Mouse (Mus musculus): ENCODE results near the gene Tfe3. TPM values are rescaled to one million over a fixed set of nuclear protein-coding genes. Genes with fewer than 3 reads are reported as not detected.
"Not testable (repeated sequence)": the region's sequence is repeated elsewhere in the genome, so short reads cannot be mapped to it uniquely, and the experiment has no call there.

Tfe3 gene
- total and polyA plus RNA-seq, 2 experiments from 2014 or later = 20.1 to 20.4 TPM

DNA sequence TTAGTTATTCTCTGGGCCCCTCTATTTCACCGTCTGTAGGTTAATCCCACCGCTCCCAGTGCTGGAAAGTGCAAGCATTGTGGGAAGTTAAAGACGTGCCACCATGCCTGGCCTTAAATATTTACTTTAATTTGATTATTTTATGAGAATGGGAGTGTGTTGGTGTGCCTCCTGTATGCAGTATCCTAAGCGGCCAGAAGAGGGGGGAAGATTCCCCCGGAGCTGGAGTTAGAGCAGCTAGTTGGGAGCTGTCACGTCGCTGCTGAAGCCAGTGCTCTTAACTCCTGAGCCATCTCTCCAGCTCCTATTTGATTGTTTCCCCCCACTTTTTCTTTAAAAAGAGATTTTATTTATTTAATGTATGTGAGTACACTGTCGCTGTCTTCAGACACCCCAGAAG, 52.7 kb downstream of the Tfe3 start:
- not testable (repeated sequence) for H3K9me3 ChIP-seq (ENCODE audit: low read length); H3K27ac ChIP-seq (ENCODE audit: low read depth, low read length); H3K27me3 ChIP-seq (ENCODE audit: insufficient read depth, low read length); H3K4me2 ChIP-seq (ENCODE audit: low read depth); H3K4me3 ChIP-seq (ENCODE audit: low read depth, low read length); H3K4me1 ChIP-seq (ENCODE audit: insufficient read depth); H3K9ac ChIP-seq
- DNase-seq = peak; percentile 17
- H3K36me3 ChIP-seq (ENCODE audit: insufficient read depth) = peaks cover 19% of the 10 kb centered on the region
- WGBS = 56% methylated on average over 8 of the region's 8 CpGs
- peak; percentile 69; the same call in 1 of the 2 replicates for ATAC-seq
- TF ChIP-seq CTCF (IDR thresholded peaks at IDR 0.05; ENCODE audit: low read depth) = peak; percentile 39

DNA sequence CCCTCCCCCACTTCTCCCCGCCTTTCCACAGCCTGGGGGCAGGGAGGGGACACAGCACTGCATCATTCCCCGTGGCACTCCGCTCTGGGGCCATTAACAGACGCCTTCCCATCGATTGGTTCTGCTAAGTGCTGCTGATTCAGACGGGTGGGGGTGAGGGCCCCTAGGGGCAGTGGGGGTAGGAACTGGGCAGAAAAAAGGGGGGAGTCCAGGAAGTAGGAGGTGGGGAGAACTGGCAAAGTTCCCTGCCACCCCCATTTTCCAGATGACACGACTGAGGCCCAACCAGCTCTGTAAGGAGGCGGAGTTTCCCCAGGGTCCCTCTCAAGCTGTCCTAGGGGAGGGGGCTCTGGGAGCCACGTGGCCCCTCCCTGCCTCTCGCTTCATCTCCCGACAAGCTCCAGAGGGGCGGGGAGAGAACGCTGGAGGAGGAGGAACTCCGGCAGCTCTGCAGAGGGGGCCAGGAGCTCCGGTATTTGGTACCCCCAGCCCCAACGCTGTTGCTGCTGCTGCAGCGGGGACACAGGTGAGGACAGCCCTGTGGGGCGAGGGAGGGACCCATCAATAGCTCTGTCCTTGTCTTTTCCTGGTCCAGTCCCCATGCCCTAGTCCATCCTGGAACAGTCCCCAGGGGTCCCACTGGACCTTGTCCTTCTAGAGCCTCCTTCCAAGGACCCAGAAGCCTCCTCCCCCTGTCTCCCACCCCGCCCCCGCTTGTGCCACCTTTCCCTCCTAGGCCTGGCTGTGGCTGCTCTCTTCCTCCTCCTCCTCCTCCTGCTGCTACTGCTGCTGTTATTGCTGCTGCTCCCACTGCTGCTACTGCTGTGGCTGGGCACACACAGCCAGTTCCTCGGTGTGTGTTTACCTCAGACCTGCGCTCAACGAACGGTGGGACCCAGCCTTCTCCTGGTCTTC, 59.8 kb downstream of the Tfe3 start, which contains the start of gene Kcnd1:
TSS of gene Kcnd1 (plus strand) at position 425 of the 915 bp plus-strand sequence.
- no peak for TF ChIP-seq CTCF (IDR thresholded peaks at IDR 0.05; ENCODE audit: low read depth)
- Histone ChIP-seq H3K4me1 (ENCODE audit: insufficient read depth) (no peaks in the 10 kb centered on the region), H3K36me3 (ENCODE audit: insufficient read depth) (0 out of 2 replicates have a peak, but pooled peaks cover 11% of the 10 kb centered on the region), H3K4me2 (ENCODE audit: low read depth) (peak within 1 kb of the TSS; percentile 52), H3K9ac (peak within 1 kb of the TSS; percentile 45), H3K4me3 (ENCODE audit: low read depth, low read length) (peak within 1 kb of the TSS; percentile 42), H3K27ac (ENCODE audit: low read depth, low read length) (no peak within 1 kb of the TSS), H3K9me3 (ENCODE audit: low read length) (no peaks in the 10 kb centered on the region), H3K27me3 (ENCODE audit: insufficient read depth, low read length) (no peaks in the 10 kb centered on the region)
- WGBS = 31% methylated on average over 17 of the region's 24 CpGs
- peak; percentile 50 for DNase-seq
- peak; percentile 87 for ATAC-seq

MicroRNAs encoded within 50 kb of the gene (microRNA counts, 519-probe panel; counts per million panel counts)
- 4,324 counts per million, percentile 52 among the panel's probes with 10 or more counts for microRNA mmu-miR-1198

Small RNA genes lying within 50 kb of the gene (microRNA-seq; reads per million reads assigned to microRNA genes)
- gene Mir1198 = 35.9 to 39.4 reads per million in 2 experiments

Other genes with a start within 250 kb of the Tfe3 start
- gene Foxp3, start 188.9 kb upstream of the Tfe3 start, total RNA-seq (2014; rRNA removed) = 0.23 TPM in 1 of 2 replicates, not detected in the other
- 0.11 and 0.23 TPM in 2 replicates for gene Foxp3, start 188.9 kb upstream of the Tfe3 start, polyA plus RNA-seq (2015; fragmentation: Nextera tagmentation; extraction: Ambion mirVana)
- 15.5 and 23.7 TPM in 2 replicates for gene Ppp1r3f, start 188.3 kb upstream of the Tfe3 start, total RNA-seq (2014; rRNA removed)
- 4.6 and 7.3 TPM in 2 replicates for gene Ppp1r3f, start 188.3 kb upstream of the Tfe3 start, polyA plus RNA-seq (2015; fragmentation: Nextera tagmentation; extraction: Ambion mirVana)
- gene Ccdc22, start 157.0 kb upstream of the Tfe3 start, total RNA-seq (2014; rRNA removed) = 36.4 and 36.7 TPM in 2 replicates
- gene Ccdc22, start 157.0 kb upstream of the Tfe3 start, polyA plus RNA-seq (2015; fragmentation: Nextera tagmentation; extraction: Ambion mirVana) = 25.8 and 27.5 TPM in 2 replicates
- 0.10 and 0.23 TPM in 2 replicates for gene Cacna1f, start 155.5 kb upstream of the Tfe3 start, total RNA-seq (2014; rRNA removed)
- 0.06 and 0.10 TPM in 2 replicates for gene Cacna1f, start 155.5 kb upstream of the Tfe3 start, polyA plus RNA-seq (2015; fragmentation: Nextera tagmentation; extraction: Ambion mirVana)
- 321 and 330 TPM in 2 replicates for gene Syp, start 124.1 kb upstream of the Tfe3 start, total RNA-seq (2014; rRNA removed)
- 190 and 242 TPM in 2 replicates for gene Syp, start 124.1 kb upstream of the Tfe3 start, polyA plus RNA-seq (2015; fragmentation: Nextera tagmentation; extraction: Ambion mirVana)
- gene Prickle3, start 105.3 kb upstream of the Tfe3 start, total RNA-seq (2014; rRNA removed) = 1.2 TPM in 2 replicates
- 1.0 and 1.5 TPM in 2 replicates for gene Prickle3, start 105.3 kb upstream of the Tfe3 start, polyA plus RNA-seq (2015; fragmentation: Nextera tagmentation; extraction: Ambion mirVana)
- 15.7 and 24.3 TPM in 2 replicates for gene Plp2, start 91.2 kb upstream of the Tfe3 start, total RNA-seq (2014; rRNA removed)
- gene Plp2, start 91.2 kb upstream of the Tfe3 start, polyA plus RNA-seq (2015; fragmentation: Nextera tagmentation; extraction: Ambion mirVana) = 37.3 and 38.3 TPM in 2 replicates
- 0.15 TPM in 1 of 2 replicates, not detected in the other for gene Magix, start 81.3 kb upstream of the Tfe3 start, total RNA-seq (2014; rRNA removed)
- gene Magix, start 81.3 kb upstream of the Tfe3 start, polyA plus RNA-seq (2015; fragmentation: Nextera tagmentation; extraction: Ambion mirVana) = 0.21 and 0.22 TPM in 2 replicates
- 15.9 and 21.0 TPM in 2 replicates for gene Gpkow, start 65.4 kb upstream of the Tfe3 start, total RNA-seq (2014; rRNA removed)
- gene Gpkow, start 65.4 kb upstream of the Tfe3 start, polyA plus RNA-seq (2015; fragmentation: Nextera tagmentation; extraction: Ambion mirVana) = 36.4 and 41.2 TPM in 2 replicates
- gene Wdr45, start 48.2 kb upstream of the Tfe3 start, total RNA-seq (2014; rRNA removed) = 29.0 and 32.2 TPM in 2 replicates
- 30.8 and 31.5 TPM in 2 replicates for gene Wdr45, start 48.2 kb upstream of the Tfe3 start, polyA plus RNA-seq (2015; fragmentation: Nextera tagmentation; extraction: Ambion mirVana)
- gene Gm45208, start 40.3 kb upstream of the Tfe3 start, total RNA-seq (2014; rRNA removed) = 0.76 and 1.2 TPM in 2 replicates
- 0.91 TPM in 1 of 2 replicates, not detected in the other for gene Gm45208, start 40.3 kb upstream of the Tfe3 start, polyA plus RNA-seq (2015; fragmentation: Nextera tagmentation; extraction: Ambion mirVana)
- 87.2 and 89.6 TPM in 2 replicates for gene Praf2, start 34.1 kb upstream of the Tfe3 start, total RNA-seq (2014; rRNA removed)
- gene Praf2, start 34.1 kb upstream of the Tfe3 start, polyA plus RNA-seq (2015; fragmentation: Nextera tagmentation; extraction: Ambion mirVana) = 139 TPM in 2 replicates
- gene Ccdc120, start 11.7 kb upstream of the Tfe3 start, total RNA-seq (2014; rRNA removed) = 149 and 202 TPM in 2 replicates
- 59.3 and 66.3 TPM in 2 replicates for gene Ccdc120, start 11.7 kb upstream of the Tfe3 start, polyA plus RNA-seq (2015; fragmentation: Nextera tagmentation; extraction: Ambion mirVana)
- gene Gripap1, start 27.2 kb downstream of the Tfe3 start, total RNA-seq (2014; rRNA removed) = 40.7 and 41.5 TPM in 2 replicates
- 46.0 and 62.4 TPM in 2 replicates for gene Gripap1, start 27.2 kb downstream of the Tfe3 start, polyA plus RNA-seq (2015; fragmentation: Nextera tagmentation; extraction: Ambion mirVana)
- 2.2 and 2.6 TPM in 2 replicates for gene Kcnd1, start 59.7 kb downstream of the Tfe3 start, total RNA-seq (2014; rRNA removed)
- gene Kcnd1, start 59.7 kb downstream of the Tfe3 start, polyA plus RNA-seq (2015; fragmentation: Nextera tagmentation; extraction: Ambion mirVana) = 4.1 and 4.8 TPM in 2 replicates
- gene Otud5, start 78.8 kb downstream of the Tfe3 start, total RNA-seq (2014; rRNA removed) = 73.7 and 76.8 TPM in 2 replicates
- 39.6 and 40.3 TPM in 2 replicates for gene Otud5, start 78.8 kb downstream of the Tfe3 start, polyA plus RNA-seq (2015; fragmentation: Nextera tagmentation; extraction: Ambion mirVana)
- 12.2 and 13.4 TPM in 2 replicates for gene Pim2, start 115.7 kb downstream of the Tfe3 start, total RNA-seq (2014; rRNA removed)
- gene Pim2, start 115.7 kb downstream of the Tfe3 start, polyA plus RNA-seq (2015; fragmentation: Nextera tagmentation; extraction: Ambion mirVana) = 20.3 and 21.8 TPM in 2 replicates
- gene Slc35a2, start 121.5 kb downstream of the Tfe3 start, total RNA-seq (2014; rRNA removed) = 36.3 and 39.1 TPM in 2 replicates
- gene Slc35a2, start 121.5 kb downstream of the Tfe3 start, polyA plus RNA-seq (2015; fragmentation: Nextera tagmentation; extraction: Ambion mirVana) = 34.5 and 40.6 TPM in 2 replicates
- gene Pqbp1, start 136.7 kb downstream of the Tfe3 start, total RNA-seq (2014; rRNA removed) = 125 and 143 TPM in 2 replicates
- gene Pqbp1, start 136.7 kb downstream of the Tfe3 start, polyA plus RNA-seq (2015; fragmentation: Nextera tagmentation; extraction: Ambion mirVana) = 226 and 229 TPM in 2 replicates
- gene Timm17b, start 136.8 kb downstream of the Tfe3 start, total RNA-seq (2014; rRNA removed) = 39.6 and 42.9 TPM in 2 replicates
- gene Timm17b, start 136.8 kb downstream of the Tfe3 start, polyA plus RNA-seq (2015; fragmentation: Nextera tagmentation; extraction: Ambion mirVana) = 129 and 151 TPM in 2 replicates
- not detected in 2 replicates for gene Gm10491, start 145.3 kb downstream of the Tfe3 start, total RNA-seq (2014; rRNA removed)
- not detected in 2 replicates for gene Gm10491, start 145.3 kb downstream of the Tfe3 start, polyA plus RNA-seq (2015; fragmentation: Nextera tagmentation; extraction: Ambion mirVana)
- 1.2 TPM in 1 of 2 replicates, not detected in the other for gene Gm10490, start 147.0 kb downstream of the Tfe3 start, total RNA-seq (2014; rRNA removed)
- gene Gm10490, start 147.0 kb downstream of the Tfe3 start, polyA plus RNA-seq (2015; fragmentation: Nextera tagmentation; extraction: Ambion mirVana) = not detected in 2 replicates
- 69.6 and 85.4 TPM in 2 replicates for gene Pcsk1n, start 157.3 kb downstream of the Tfe3 start, total RNA-seq (2014; rRNA removed)
- gene Pcsk1n, start 157.3 kb downstream of the Tfe3 start, polyA plus RNA-seq (2015; fragmentation: Nextera tagmentation; extraction: Ambion mirVana) = 344 and 434 TPM in 2 replicates
- not detected in 2 replicates for gene Eras, start 166.0 kb downstream of the Tfe3 start, total RNA-seq (2014; rRNA removed)
- not detected in 2 replicates for gene Eras, start 166.0 kb downstream of the Tfe3 start, polyA plus RNA-seq (2015; fragmentation: Nextera tagmentation; extraction: Ambion mirVana)
- gene Hdac6, start 185.3 kb downstream of the Tfe3 start, total RNA-seq (2014; rRNA removed) = 62.3 and 87.3 TPM in 2 replicates
- 42.3 and 51.8 TPM in 2 replicates for gene Hdac6, start 185.3 kb downstream of the Tfe3 start, polyA plus RNA-seq (2015; fragmentation: Nextera tagmentation; extraction: Ambion mirVana)
- gene Gata1, start 215.5 kb downstream of the Tfe3 start, total RNA-seq (2014; rRNA removed) = 0.15 TPM in 1 of 2 replicates, not detected in the other
- gene Gata1, start 215.5 kb downstream of the Tfe3 start, polyA plus RNA-seq (2015; fragmentation: Nextera tagmentation; extraction: Ambion mirVana) = not detected in 2 replicates

Data from forebrain, postnatal 0 days (tissue).